9 mouse cellular contexts compared by ENCODE assay signal in the genomic region with DNA sequence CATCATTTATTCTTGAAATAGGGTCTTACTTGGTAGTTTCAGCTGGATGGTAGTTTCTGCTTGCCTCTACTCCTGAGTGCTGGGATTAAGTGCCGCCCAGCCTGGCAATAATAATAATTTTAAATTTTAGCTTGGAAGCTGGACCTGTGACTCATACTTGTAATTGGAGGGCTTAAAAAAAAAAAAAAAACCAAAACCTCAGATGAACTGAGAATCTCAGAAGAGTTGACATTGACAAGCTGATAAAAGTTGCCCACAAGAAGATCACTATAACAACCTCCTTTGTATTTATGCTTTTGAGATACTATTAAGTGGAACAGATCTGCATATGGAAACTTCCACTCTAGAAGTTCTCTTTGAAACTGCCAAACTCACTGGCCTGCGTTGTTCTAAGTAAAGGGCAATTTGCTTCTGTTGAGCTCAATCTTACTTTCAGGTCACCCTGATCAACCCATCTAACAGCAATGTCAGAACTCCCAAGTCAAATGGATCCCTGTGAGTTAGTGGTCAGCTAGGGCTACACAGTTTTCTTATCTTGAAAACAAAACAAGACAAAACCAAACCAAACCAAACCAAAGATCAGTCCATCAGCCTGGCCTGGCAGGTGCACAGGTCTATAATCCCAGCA. TPM values are rescaled to one million over a fixed set of nuclear protein-coding genes. Genes with fewer than 3 reads are reported as not detected.
A peak's percentile ranks its signal among the peaks of the same experiment; 100 is the strongest.
DNase-seq lines count a peak whose midpoint lies in the region; ATAC-seq and TF ChIP-seq lines count a peak whose summit lies in the region.
"Had no signal": no experiment of that assay in that cellular context is flagged by ENCODE, and none has a peak within 500 bp of the region (broad histone marks: within the 10 kb centered on the region; RNA-seq: fewer than 3 reads in every experiment).

No protein-coding gene starts in this region.

- intact Hi-C loops in left cerebral cortex, postnatal 36 days (cut with DNase I) = no loop called here

- no peaks in the 10 kb centered on the region for H3K36me3 ChIP-seq in forebrain, embryonic 13.5 days (ENCODE audit: poor library complexity, severe bottlenecking)
- no peaks in the 10 kb centered on the region for H3K36me3 ChIP-seq in forebrain, embryonic 14.5 days (ENCODE audit: control insufficient read depth, insufficient read depth, low read length)
- no peaks in the 10 kb centered on the region for H3K36me3 ChIP-seq in lung, embryonic 15.5 days
- H3K36me3 ChIP-seq in heart, postnatal 0 days (replicated peaks; ENCODE audit: control insufficient read depth, insufficient read depth, low read length) = no peaks in the 10 kb centered on the region
- no peaks in the 10 kb centered on the region for H3K36me3 ChIP-seq in small intestine, adult 2 months (ENCODE audit: control insufficient read depth, insufficient read depth, low read length)

- 0 out of 2 replicates have a peak overlapping the region, but pooled peaks have one; percentile 67 for H3K4me2 ChIP-seq in forebrain, embryonic 13.5 days
- H3K4me2 ChIP-seq in forebrain, embryonic 14.5 days (ENCODE audit: low read length) = no peak overlapping the region
- peak overlapping the region; percentile 76; the same call in 1 of the 2 replicates for H3K4me2 ChIP-seq in lung, embryonic 15.5 days
- peak overlapping the region; percentile 90 for H3K4me2 ChIP-seq in heart, postnatal 0 days (ENCODE audit: low read depth, low read length)

- no peak for DNase-seq in forebrain, embryonic 14.5 days (ENCODE audit: low spot score)
- DNase-seq in lung, postnatal 10 days = no peak
- DNase-seq in heart, postnatal 0 days (ENCODE audit: low spot score) = no peak
- DNase-seq in left cerebral cortex, postnatal 36 days (ENCODE audit: low spot score in 2 of 2) = no peak
- DNase-seq in B cell, adult 2 months = no peak
- DNase-seq: forebrain, postnatal 0 days had no signal

- H3K9me3 ChIP-seq in forebrain, embryonic 13.5 days (replicated peaks) = no peaks in the 10 kb centered on the region
- no peaks in the 10 kb centered on the region for H3K9me3 ChIP-seq in forebrain, embryonic 14.5 days (replicated peaks; ENCODE audit: control insufficient read depth, low read length)
- H3K9me3 ChIP-seq in lung, embryonic 15.5 days = no peaks in the 10 kb centered on the region
- no peaks in the 10 kb centered on the region for H3K9me3 ChIP-seq in heart, postnatal 0 days (replicated peaks; ENCODE audit: control insufficient read depth, low read length)

- H3K9ac ChIP-seq in forebrain, embryonic 13.5 days = no peak overlapping the region
- H3K9ac ChIP-seq in forebrain, embryonic 14.5 days (ENCODE audit: low read length) = no peak overlapping the region
- no peak overlapping the region for H3K9ac ChIP-seq in lung, embryonic 15.5 days
- peak overlapping the region; percentile 43; the same call in 1 of the 2 replicates for H3K9ac ChIP-seq in heart, postnatal 0 days (replicated peaks; ENCODE audit: low read depth, low read length)
- H3K9ac ChIP-seq: forebrain, postnatal 0 days had no signal

- no peaks in the 10 kb centered on the region for H3K27me3 ChIP-seq in forebrain, embryonic 13.5 days
- no peaks in the 10 kb centered on the region for H3K27me3 ChIP-seq in forebrain, embryonic 14.5 days (replicated peaks; ENCODE audit: control insufficient read depth, insufficient read depth, low read length)
- H3K27me3 ChIP-seq in lung, embryonic 15.5 days = no peaks in the 10 kb centered on the region
- H3K27me3 ChIP-seq in heart, postnatal 0 days (ENCODE audit: control insufficient read depth, insufficient read depth, low read length) = no peaks in the 10 kb centered on the region
- H3K27me3 ChIP-seq in small intestine, adult 2 months (ENCODE audit: control insufficient read depth, insufficient read depth, low read length) = no peaks in the 10 kb centered on the region

- H3K27ac ChIP-seq in forebrain, embryonic 13.5 days = no peak overlapping the region
- no peak overlapping the region for H3K27ac ChIP-seq in forebrain, embryonic 14.5 days (ENCODE audit: low read depth, low read length)
- H3K27ac ChIP-seq in lung, embryonic 15.5 days = no peak overlapping the region
- H3K27ac ChIP-seq in heart, postnatal 0 days (ENCODE audit: low read depth) = peak overlapping the region; percentile 91
- 0 out of 2 replicates have a peak overlapping the region, but pooled peaks have one; percentile 12 for H3K27ac ChIP-seq in small intestine, adult 2 months (ENCODE audit: insufficient read depth, low read depth, low read length)

- no peak for ATAC-seq in forebrain, embryonic 13.5 days
- ATAC-seq in forebrain, embryonic 14.5 days = no peak
- no peak for ATAC-seq in lung, embryonic 15.5 days (ENCODE audit: borderline replicate concordance, extremely low read depth, low FRiP score, low TSS enrichment)
- ATAC-seq in heart, postnatal 0 days (ENCODE audit: insufficient read depth, low read depth) = no peak
- ATAC-seq: forebrain, postnatal 0 days had no signal

- no peak overlapping the region for H3K4me3 ChIP-seq in forebrain, embryonic 13.5 days
- H3K4me3 ChIP-seq in forebrain, embryonic 14.5 days (ENCODE audit: low read depth, low read length) = no peak overlapping the region
- H3K4me3 ChIP-seq in lung, embryonic 15.5 days = 0 out of 2 replicates have a peak overlapping the region, but pooled peaks have one; percentile 98
- H3K4me3 ChIP-seq in heart, postnatal 0 days (ENCODE audit: low read depth, low read length) = peak overlapping the region; percentile 88; the same call in 1 of the 2 replicates
- no peak overlapping the region for H3K4me3 ChIP-seq in small intestine, adult 2 months (ENCODE audit: low read depth, low read length)

- no peak for TF ChIP-seq CTCF in heart, postnatal 0 days (IDR thresholded peaks at IDR 0.05; ENCODE audit: low read depth)
- TF ChIP-seq CTCF in small intestine, adult 2 months (IDR thresholded peaks at IDR 0.05; ENCODE audit: extremely low read depth, insufficient read length, insufficient replicate concordance, low read depth, low read length) = no peak

- 87% methylated on average over 2 of the region's 2 CpGs for WGBS in forebrain, embryonic 13.5 days
- WGBS in forebrain, embryonic 14.5 days = 83% methylated on average over 2 of the region's 2 CpGs
- 82% methylated on average over 2 of the region's 2 CpGs for WGBS in lung, embryonic 15.5 days
- WGBS in heart, postnatal 0 days = 64% methylated on average over 2 of the region's 2 CpGs
- WGBS in small intestine, adult 2 months = 39% methylated on average over 2 of the region's 2 CpGs

- H3K4me1 ChIP-seq in forebrain, embryonic 13.5 days = peaks cover 21% of the 10 kb centered on the region
- H3K4me1 ChIP-seq in forebrain, embryonic 14.5 days (ENCODE audit: control insufficient read depth, insufficient read depth, low read length) = 0 out of 2 replicates have a peak, but pooled peaks cover 4% of the 10 kb centered on the region
- H3K4me1 ChIP-seq in lung, embryonic 15.5 days = peaks cover 16% of the 10 kb centered on the region
- H3K4me1 ChIP-seq in heart, postnatal 0 days (ENCODE audit: control insufficient read depth, insufficient read depth) = peaks cover 17% of the 10 kb centered on the region
- peaks cover 12% of the 10 kb centered on the region; the same call in 1 of the 2 replicates for H3K4me1 ChIP-seq in small intestine, adult 2 months (ENCODE audit: control insufficient read depth, insufficient read depth, insufficient read length, low read length)

- no peak for TF ChIP-seq POLR2A in small intestine, adult 2 months (IDR thresholded peaks at IDR 0.05; ENCODE audit: low read depth, low read length)

- no peak for TF ChIP-seq EP300 in heart, postnatal 0 days (IDR thresholded peaks at IDR 0.05; ENCODE audit: low read depth)

RNA-seq across cellular contexts. Expression of a gene that starts 1.6 kb away (rescaled TPM):
- polyA plus RNA-seq in forebrain, embryonic 13.5 days (2015; fragmentation: Nextera tagmentation; extraction: Ambion mirVana) = 16.2 and 17.7 TPM in 2 replicates
- 11.7 and 13.3 TPM in 2 replicates for polyA plus RNA-seq in forebrain, embryonic 14.5 days (2014; fragmentation: Nextera tagmentation; extraction: Ambion mirVana)
- polyA plus RNA-seq in lung, embryonic 15.5 days (2015; fragmentation: Nextera tagmentation; extraction: Ambion mirVana) = 31.4 and 32.9 TPM in 2 replicates
- total RNA-seq in heart, postnatal 0 days (2014; rRNA removed; ENCODE audit: low replicate concordance) = 21.4 and 27.9 TPM in 2 replicates
- 17.2 and 20.3 TPM in 2 replicates for polyA plus RNA-seq in heart, postnatal 0 days (2015; fragmentation: Nextera tagmentation; extraction: Ambion mirVana)
- 3.6 and 8.3 TPM in 2 replicates for polyA plus RNA-seq in small intestine, adult 2 months (2012; rRNA removed)
- total RNA-seq in left cerebral cortex, postnatal 36 days (2021) = 10 to 100 TPM; 24.7 to 25.0 TPM

RNA-seq across cellular contexts. Expression of a gene that starts 59.3 kb away (rescaled TPM):
- 27.2 and 27.6 TPM in 2 replicates for polyA plus RNA-seq in forebrain, embryonic 13.5 days (2015; fragmentation: Nextera tagmentation; extraction: Ambion mirVana)
- polyA plus RNA-seq in forebrain, embryonic 14.5 days (2014; fragmentation: Nextera tagmentation; extraction: Ambion mirVana) = 27.1 and 27.3 TPM in 2 replicates
- 20.7 and 21.2 TPM in 2 replicates for polyA plus RNA-seq in lung, embryonic 15.5 days (2015; fragmentation: Nextera tagmentation; extraction: Ambion mirVana)
- 5.4 and 21.0 TPM in 2 replicates for total RNA-seq in heart, postnatal 0 days (2014; rRNA removed; ENCODE audit: low replicate concordance)
- 8.5 and 9.6 TPM in 2 replicates for polyA plus RNA-seq in heart, postnatal 0 days (2015; fragmentation: Nextera tagmentation; extraction: Ambion mirVana)
- 7.9 and 13.8 TPM in 2 replicates for polyA plus RNA-seq in small intestine, adult 2 months (2012; rRNA removed)
- 10 to 100 TPM in 1 of 2 experiments, 1 to 10 TPM in 1; 9.0 to 15.3 TPM for total RNA-seq in left cerebral cortex, postnatal 36 days (2021)

Comparison
In these comparisons a context has a peak if more than half of its experiments do, and no peak if none do; other contexts are left out.
1. H3K27ac ChIP-seq: peak in heart, postnatal 0 days (single experiment) and small intestine, adult 2 months (single experiment); none in forebrain, embryonic 13.5 days (single experiment), forebrain, embryonic 14.5 days (single experiment) and lung, embryonic 15.5 days (single experiment).
2. H3K4me3 ChIP-seq: peak in lung, embryonic 15.5 days (single experiment) and heart, postnatal 0 days (single experiment); none in forebrain, embryonic 13.5 days (single experiment), forebrain, embryonic 14.5 days (single experiment) and small intestine, adult 2 months (single experiment).